Mouse (Mus musculus) effector memory CD4-positive, alpha-beta T cell, adult 7 months (primary cell): ENCODE data around the gene Ccdc122. TPM values are rescaled to one million over a fixed set of nuclear protein-coding genes. Genes with fewer than 3 reads are reported as not detected.

Experiments
- polyA plus RNA-seq: library from polyadenylated mRNA; unstranded; fragments of 100-300 nt; shearing (Covaris generic); gene quantifications from one replicate; pipeline ENCODE4 v1.2.1, GENCODE M21; 2017

Gene Ccdc122
- polyA plus RNA-seq: 1.4 TPM

GRCm38 (mm10) chr14:77036226-77037046 lies at the start of gene Ccdc122, which contains the start of gene Lacc1:
TSS of gene Ccdc122 (plus strand) at chr14:77036772.
TSS of gene Lacc1 (minus strand) at chr14:77036904.

GRCm38 (mm10) chr14:77156222-77156910 lies 119.8 kb downstream of the Ccdc122 start, which contains the start of gene Enox1:
TSS of gene Enox1 (plus strand) at chr14:77156763.

Other genes with a start within 250 kb of the Ccdc122 start
- gene Lacc1, start 132 bp downstream of the Ccdc122 start, polyA plus RNA-seq: 0.78 TPM
- gene Enox1, start 120.0 kb downstream of the Ccdc122 start, polyA plus RNA-seq: not detected